Mouse (Mus musculus) mouse embryonic stem cell (cell line): ENCODE results near the gene F12.

Source experiments
- in situ Hi-C, 2 experiments: fragments of 300-500 bp; cut with MboI; formaldehyde crosslinking; loops; 1 replicate in 1 of 2; 3 replicates in 1 of 2; pipeline ENCODE4 v1.14.3; 2019 to 2020; ENCODE audit warnings: low sequenced_read_pairs in 2 of 2, low pct_unique_long_range_greater_than_20kb in 1 of 2, mixed read lengths in 1 of 2; ENCODE audit not compliant: unreplicated experiment in 1 of 2

The F12 gene

GRCm38 (mm10) chr13:55420933-55421800, 5.4 kb downstream of the F12 start:
- in situ Hi-C loops: no loop called here

GRCm38 (mm10) chr13:55420018-55420932, 6.3 kb downstream of the F12 start:
- in situ Hi-C loops: no loop called here

DNA sequence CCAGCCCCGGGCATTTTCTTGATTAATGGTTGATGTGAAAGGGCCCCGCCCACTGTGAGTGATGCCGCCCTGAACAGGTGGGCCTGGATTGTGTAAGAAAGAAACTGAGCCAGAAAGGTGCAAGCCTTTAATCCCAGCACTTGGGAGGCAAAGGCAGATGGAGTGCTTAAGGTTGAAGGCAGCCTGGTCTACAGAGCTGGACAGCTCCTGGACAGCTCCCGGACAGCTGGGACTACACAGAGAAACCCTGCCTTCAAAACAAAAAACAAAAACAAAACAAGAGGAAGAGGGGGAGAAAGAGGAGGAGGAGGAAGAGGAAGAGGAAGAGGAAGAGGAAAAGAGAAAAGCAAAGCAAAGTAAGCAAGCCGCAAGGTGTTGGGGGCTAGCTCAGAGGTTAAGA, 7.5 kb downstream of the F12 start:
- in situ Hi-C loops: no loop called here

DNA sequence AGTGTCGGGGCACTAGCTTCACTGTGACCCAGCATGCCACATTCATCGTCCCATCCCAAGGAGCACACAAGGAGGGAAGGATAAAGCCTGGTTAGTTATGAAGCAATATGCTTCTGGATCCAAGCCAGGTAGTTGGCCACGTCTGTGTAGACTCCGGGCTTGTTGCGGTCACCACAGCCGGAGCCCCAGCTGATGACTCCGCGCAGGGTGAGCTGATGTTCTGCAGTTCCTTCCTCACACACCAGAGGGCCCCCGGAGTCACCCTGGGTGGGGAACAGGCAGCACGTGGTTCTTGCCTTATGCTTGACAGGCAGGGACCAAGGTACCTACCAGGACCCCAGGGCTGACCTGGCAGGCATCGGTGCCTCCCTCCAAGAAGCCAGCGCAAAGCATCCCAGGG, 8.6 kb downstream of the F12 start:
- in situ Hi-C loops: no loop called here

GRCm38 (mm10) chr13:55414743-55415380, 11.7 kb downstream of the F12 start, which contains the start of gene Pfn3:
Pfn3 (minus strand) TSS chr13:55415232.
- in situ Hi-C loops: no loop called here

GRCm38 (mm10) chr13:55413333-55413732, 13.3 kb downstream of the F12 start:
- in situ Hi-C loops: no loop called here

DNA sequence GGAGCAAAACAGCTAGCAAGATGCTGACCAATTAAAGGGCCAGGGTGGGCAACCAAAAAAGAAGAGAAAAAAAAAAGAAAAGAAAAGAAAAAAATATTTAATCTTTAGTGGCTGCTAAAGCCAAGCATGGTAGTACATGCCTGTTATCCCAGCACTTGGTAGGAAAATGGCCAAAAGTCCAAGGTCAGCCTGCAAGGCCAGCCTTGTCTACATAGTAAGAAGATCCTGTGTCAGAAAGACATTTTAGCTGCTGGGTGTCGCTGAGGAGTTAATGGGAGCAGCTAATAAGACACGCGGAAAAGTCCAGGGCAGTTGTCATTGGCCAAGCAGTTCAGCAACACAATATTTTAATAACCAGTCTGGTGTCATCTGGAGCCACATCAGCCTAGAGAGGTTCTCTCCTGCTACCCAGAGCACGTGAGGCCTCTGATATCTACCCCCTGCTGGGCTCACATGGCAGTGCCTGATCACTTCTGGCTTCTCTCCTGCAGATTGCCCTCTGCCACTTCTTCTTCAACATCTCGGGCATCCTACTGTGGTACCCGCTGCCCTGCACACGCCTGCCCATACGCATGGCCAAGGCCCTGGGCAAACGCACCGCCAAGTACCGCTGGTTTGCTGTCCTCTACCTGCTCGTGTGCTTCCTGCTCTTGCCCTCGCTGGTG, 13.8 kb downstream of the F12 start:
- in situ Hi-C loops: no loop called here

DNA sequence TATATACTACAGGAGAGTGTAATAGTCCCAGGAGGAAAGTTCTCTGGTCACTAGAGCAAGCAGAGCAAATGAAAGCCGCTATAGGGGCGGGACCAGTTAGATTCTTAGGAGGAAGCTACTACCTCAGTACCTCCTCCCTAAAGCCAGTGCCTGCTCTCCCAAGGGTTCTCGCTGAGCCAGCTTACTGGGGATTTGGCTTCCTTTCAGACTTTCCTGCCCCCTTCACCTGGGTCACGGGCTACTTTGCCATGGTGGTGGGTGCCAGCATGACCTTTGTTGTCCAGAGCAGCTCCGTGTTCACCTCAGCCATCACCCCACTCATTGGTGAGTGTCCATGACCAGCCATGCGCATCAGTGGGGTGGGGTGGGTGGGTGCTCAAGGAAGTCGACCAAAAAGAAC, 14.8 kb downstream of the F12 start:
- in situ Hi-C loops: no loop called here

DNA sequence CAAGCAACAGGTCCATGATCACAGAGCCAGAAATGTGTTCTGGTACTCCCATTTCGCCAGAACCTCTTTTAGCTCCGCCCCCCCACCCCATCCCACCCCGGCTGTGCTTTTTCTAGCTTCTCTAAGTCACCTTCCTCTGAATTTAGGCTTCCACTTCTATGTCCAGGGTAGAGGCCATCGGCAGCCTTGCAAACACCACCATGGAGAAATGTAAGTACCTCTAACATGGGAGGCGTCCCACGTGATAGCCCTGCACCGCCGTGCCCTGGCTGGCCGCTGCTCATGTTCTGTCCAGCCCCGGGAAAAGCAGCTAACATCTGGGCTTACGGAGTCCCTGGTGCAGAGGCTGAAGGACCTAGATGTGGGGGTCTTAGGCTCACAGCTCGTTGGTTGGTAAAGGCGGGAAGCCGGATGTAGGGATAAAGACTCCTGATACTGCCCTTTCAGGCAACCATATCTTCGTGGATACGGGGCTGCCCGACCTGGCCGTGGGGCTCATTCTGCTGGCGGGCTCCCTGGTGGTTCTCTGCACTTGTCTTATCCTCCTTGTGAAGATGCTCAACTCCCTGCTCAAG, 18.0 kb downstream of the F12 start:
- in situ Hi-C loops: loop anchor here (5.0 to 10.0 kb wide), 2 partner anchors 66 to 109 kb away; no protein-coding TSS in a partner anchor

GRCm38 (mm10) chr13:55407341-55407740, 19.3 kb downstream of the F12 start:
- in situ Hi-C loops: loop anchor here (5.0 to 10.0 kb wide), 2 partner anchors 67 to 110 kb away; no protein-coding TSS in a partner anchor

DNA sequence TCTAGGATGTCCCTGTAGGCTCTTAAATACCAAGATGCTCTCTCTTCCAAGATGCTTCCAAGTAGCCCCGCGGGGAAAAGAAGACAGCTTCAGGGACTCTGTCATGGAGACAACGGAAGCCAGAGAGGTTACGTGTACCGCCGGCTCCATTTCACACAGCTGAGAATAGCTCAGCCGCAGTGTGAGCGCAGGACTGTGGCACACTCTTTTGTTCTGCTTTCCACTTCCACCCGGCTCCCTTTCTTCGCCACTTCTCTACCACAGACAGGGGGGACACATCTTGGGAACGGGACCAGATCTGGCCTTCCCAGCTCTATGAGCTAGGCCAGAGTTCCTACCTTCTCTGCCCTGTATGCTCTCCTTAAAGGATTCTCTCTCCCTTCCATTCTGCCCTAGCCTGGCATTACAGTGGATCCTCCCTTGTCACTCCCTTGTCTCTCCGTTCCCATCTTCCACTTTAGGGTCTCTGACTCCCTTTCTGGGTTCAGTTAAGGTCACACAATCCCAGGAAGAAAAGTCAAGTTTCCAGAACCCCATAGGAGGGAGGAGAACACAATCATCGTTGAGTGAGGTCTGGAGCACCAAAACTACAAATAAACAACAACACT, 20.7 kb downstream of the F12 start:
- in situ Hi-C loops: loop anchor here (5.0 to 10.0 kb wide), 2 partner anchors 69 to 111 kb away; no protein-coding TSS in a partner anchor

DNA sequence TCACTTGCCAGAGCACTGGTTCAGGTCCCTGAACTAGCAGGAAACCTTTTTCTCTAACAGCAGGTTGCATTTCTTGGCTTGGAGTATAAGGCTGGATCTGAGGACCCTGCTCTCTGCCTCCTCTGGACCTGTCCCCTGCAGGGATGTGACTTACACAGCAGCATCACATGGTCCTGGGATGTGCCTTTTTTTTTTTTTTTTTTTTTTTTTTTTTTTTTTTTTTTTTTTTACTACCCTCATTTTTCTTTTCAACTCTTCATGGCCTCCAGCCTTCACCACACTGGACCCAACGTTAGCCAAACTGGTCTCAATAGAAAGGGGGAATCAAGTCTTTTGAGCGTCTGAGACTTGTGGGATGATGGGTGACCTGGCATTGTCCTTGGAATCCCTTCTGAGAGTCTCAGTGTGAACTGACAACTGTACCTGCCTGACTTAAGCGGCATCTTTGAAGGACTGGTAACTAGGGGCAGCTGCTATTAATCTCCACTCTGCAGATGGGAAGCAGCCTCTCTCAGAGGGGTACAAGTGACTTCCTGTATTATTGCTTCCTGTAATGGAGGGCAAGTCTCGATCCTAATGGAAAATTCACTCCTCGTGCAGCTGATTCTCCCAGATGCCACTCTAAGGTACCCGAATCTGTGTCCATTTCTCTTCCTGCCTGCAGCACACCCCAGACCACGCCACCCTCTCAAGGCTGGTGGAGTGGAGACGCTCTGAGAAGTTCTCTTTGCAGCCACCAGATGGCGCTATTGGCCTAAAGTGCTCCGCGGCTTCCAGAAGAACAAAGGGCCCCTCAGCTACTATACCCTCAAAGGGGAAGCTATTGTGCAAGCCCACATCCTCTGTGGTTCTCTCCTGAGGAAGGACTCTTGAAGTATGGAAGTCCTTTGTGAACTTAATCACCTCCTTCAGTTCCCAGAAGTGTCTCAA, 21.5 kb downstream of the F12 start:
- in situ Hi-C loops: loop anchor here (5.0 to 10.0 kb wide), 2 partner anchors 70 to 112 kb away; no protein-coding TSS in a partner anchor

- in situ Hi-C loops: loop anchor here in 1 of 2 experiments (10.0 kb wide), 1 partner anchor 71 kb away; no protein-coding TSS in a partner anchor
Measured at GRCm38 (mm10) chr13:55403935-55404852, 22.4 kb downstream of the F12 start.

GRCm38 (mm10) chr13:55403266-55403665, 23.3 kb downstream of the F12 start:
- in situ Hi-C loops: loop anchor here in 1 of 2 experiments (10.0 kb wide), 1 partner anchor 72 kb away; no protein-coding TSS in a partner anchor

- in situ Hi-C loops: loop anchor here in 1 of 2 experiments (10.0 kb wide), 1 partner anchor 75 kb away; no protein-coding TSS in a partner anchor
Measured at GRCm38 (mm10) chr13:55400039-55400346, 26.6 kb downstream of the F12 start.
